Mouse (Mus musculus): ENCODE results near the gene Dnajc15. TPM values are rescaled to one million over a fixed set of nuclear protein-coding genes. Genes with fewer than 3 reads are reported as not detected.

Gene Dnajc15
- polyA plus RNA-seq, 1 experiment from 2014 or later, result 70.2 TPM

GRCm38 (mm10) chr14:77904171-77904762 lies 29.3 kb upstream of the Dnajc15 start, which contains the start of gene Epsti1:
TSS of gene Epsti1 (plus strand) at chr14:77904239.
- Histone ChIP-seq H3K9ac (replicated peaks; ENCODE audit: low read depth) (no peak within 1 kb of the TSS), H3K4me2 (replicated peaks; ENCODE audit: low read depth, low read length) (peak within 1 kb of the TSS; percentile 49; the same call in 1 of the 2 replicates), H3K9me3 (ENCODE audit: low read length) (no peaks in the 10 kb centered on the region), H3K36me3 (ENCODE audit: insufficient read depth, low read length) (no peaks in the 10 kb centered on the region), H3K27ac (ENCODE audit: low read length) (no peak within 1 kb of the TSS), H3K27me3 (replicated peaks; ENCODE audit: insufficient read depth, low read length) (no peaks in the 10 kb centered on the region), H3K4me1 (ENCODE audit: insufficient read depth, low read depth, low read length) (no peaks in the 10 kb centered on the region), H3K4me3 (ENCODE audit: low read depth, low read length) (peak within 1 kb of the TSS; percentile 21; the same call in 1 of the 2 replicates)
- peak; percentile 11 for DNase-seq (ENCODE audit: low spot score)
- TF ChIP-seq EP300 (IDR thresholded peaks at IDR 0.05) (no peak), CTCF (IDR thresholded peaks at IDR 0.05) (no peak)
- WGBS, result 45% methylated on average over 15 of the region's 15 CpGs
- ATAC-seq, result no peak; the same call in 1 of the 2 replicates

GRCm38 (mm10) chr14:77902541-77902940 lies 27.6 kb upstream of the Dnajc15 start:
- H3K9ac ChIP-seq (replicated peaks; ENCODE audit: low read depth), result no peak overlapping the region
- no peak overlapping the region for H3K27ac ChIP-seq (ENCODE audit: low read length)
- H3K9me3 ChIP-seq (ENCODE audit: low read length), result no peaks in the 10 kb centered on the region
- H3K4me3 ChIP-seq (ENCODE audit: low read depth, low read length), result no peak overlapping the region
- ATAC-seq (no peak), DNase-seq (ENCODE audit: low spot score) (no peak)
- H3K36me3 ChIP-seq (ENCODE audit: insufficient read depth, low read length), result no peaks in the 10 kb centered on the region
- no peak for TF ChIP-seq CTCF (IDR thresholded peaks at IDR 0.05)
- no peak for TF ChIP-seq EP300 (IDR thresholded peaks at IDR 0.05)
- H3K4me1 ChIP-seq (ENCODE audit: insufficient read depth, low read depth, low read length), result no peaks in the 10 kb centered on the region
- WGBS, result 84% methylated on average over 3 of the region's 3 CpGs
- H3K4me2 ChIP-seq (replicated peaks; ENCODE audit: low read depth, low read length), result no peak overlapping the region
- H3K27me3 ChIP-seq (replicated peaks; ENCODE audit: insufficient read depth, low read length), result no peaks in the 10 kb centered on the region

- 82% methylated on average over 3 of the region's 3 CpGs for WGBS
These were observed 21.0 kb upstream of the Dnajc15 start for GRCm38 (mm10) chr14:77895951-77896350.

GRCm38 (mm10) chr14:77889911-77890310 lies 15.0 kb upstream of the Dnajc15 start:
- H3K4me3 ChIP-seq (ENCODE audit: low read depth, low read length), result no peak overlapping the region
- ATAC-seq (no peak), DNase-seq (ENCODE audit: low spot score) (no peak)
- no peak overlapping the region for H3K9ac ChIP-seq (replicated peaks; ENCODE audit: low read depth)
- H3K4me1 ChIP-seq (ENCODE audit: insufficient read depth, low read depth, low read length), result no peaks in the 10 kb centered on the region
- TF ChIP-seq CTCF (IDR thresholded peaks at IDR 0.05), result peak; percentile 32
- TF ChIP-seq EP300 (IDR thresholded peaks at IDR 0.05), result no peak
- 86% methylated on average over 7 of the region's 7 CpGs for WGBS
- H3K9me3 ChIP-seq (ENCODE audit: low read length), result no peaks in the 10 kb centered on the region
- no peak overlapping the region for H3K4me2 ChIP-seq (replicated peaks; ENCODE audit: low read depth, low read length)
- H3K27me3 ChIP-seq (replicated peaks; ENCODE audit: insufficient read depth, low read length), result no peaks in the 10 kb centered on the region
- no peak overlapping the region for H3K27ac ChIP-seq (ENCODE audit: low read length)
- no peaks in the 10 kb centered on the region for H3K36me3 ChIP-seq (ENCODE audit: insufficient read depth, low read length)

More at GRCm38 (mm10) chr14:77895951-77896350, 21.0 kb upstream of the Dnajc15 start:
- no peak overlapping the region for H3K4me2 ChIP-seq (replicated peaks; ENCODE audit: low read depth, low read length)
- DNase-seq (ENCODE audit: low spot score), result no peak
- TF ChIP-seq EP300 (IDR thresholded peaks at IDR 0.05), result no peak
- no peak for TF ChIP-seq CTCF (IDR thresholded peaks at IDR 0.05)
- no peaks in the 10 kb centered on the region for H3K4me1 ChIP-seq (ENCODE audit: insufficient read depth, low read depth, low read length)
- ATAC-seq, result no peak
- no peaks in the 10 kb centered on the region for H3K27me3 ChIP-seq (replicated peaks; ENCODE audit: insufficient read depth, low read length)
- no peak overlapping the region for H3K27ac ChIP-seq (ENCODE audit: low read length)
- no peaks in the 10 kb centered on the region for H3K36me3 ChIP-seq (ENCODE audit: insufficient read depth, low read length)
- no peaks in the 10 kb centered on the region for H3K9me3 ChIP-seq (ENCODE audit: low read length)
- H3K9ac ChIP-seq (replicated peaks; ENCODE audit: low read depth), result no peak overlapping the region
- no peak overlapping the region for H3K4me3 ChIP-seq (ENCODE audit: low read depth, low read length)

GRCm38 (mm10) chr14:77886941-77887340 lies 12.0 kb upstream of the Dnajc15 start:
- Histone ChIP-seq H3K4me2 (replicated peaks; ENCODE audit: low read depth, low read length) (no peak overlapping the region), H3K36me3 (ENCODE audit: insufficient read depth, low read length) (no peaks in the 10 kb centered on the region), H3K27me3 (replicated peaks; ENCODE audit: insufficient read depth, low read length) (no peaks in the 10 kb centered on the region), H3K27ac (ENCODE audit: low read length) (no peak overlapping the region), H3K4me3 (ENCODE audit: low read depth, low read length) (no peak overlapping the region), H3K9ac (replicated peaks; ENCODE audit: low read depth) (no peak overlapping the region), H3K4me1 (ENCODE audit: insufficient read depth, low read depth, low read length) (no peaks in the 10 kb centered on the region), H3K9me3 (ENCODE audit: low read length) (no peaks in the 10 kb centered on the region)
- no peak for DNase-seq (ENCODE audit: low spot score)
- no peak for TF ChIP-seq CTCF (IDR thresholded peaks at IDR 0.05)
- TF ChIP-seq EP300 (IDR thresholded peaks at IDR 0.05), result no peak
- no peak for ATAC-seq
- WGBS, result 77% methylated on average over 4 of the region's 4 CpGs

GRCm38 (mm10) chr14:77886376-77886775 lies 11.5 kb upstream of the Dnajc15 start:
- no peaks in the 10 kb centered on the region for H3K36me3 ChIP-seq (ENCODE audit: insufficient read depth, low read length)
- H3K27ac ChIP-seq (ENCODE audit: low read length), result no peak overlapping the region
- no peaks in the 10 kb centered on the region for H3K9me3 ChIP-seq (ENCODE audit: low read length)
- H3K4me3 ChIP-seq (ENCODE audit: low read depth, low read length), result no peak overlapping the region
- 58% methylated on average over 3 of the region's 3 CpGs for WGBS
- TF ChIP-seq CTCF (IDR thresholded peaks at IDR 0.05) (no peak), EP300 (IDR thresholded peaks at IDR 0.05) (no peak)
- no peak overlapping the region for H3K9ac ChIP-seq (replicated peaks; ENCODE audit: low read depth)
- ATAC-seq, result no peak
- H3K27me3 ChIP-seq (replicated peaks; ENCODE audit: insufficient read depth, low read length), result no peaks in the 10 kb centered on the region
- H3K4me1 ChIP-seq (ENCODE audit: insufficient read depth, low read depth, low read length), result no peaks in the 10 kb centered on the region
- no peak for DNase-seq (ENCODE audit: low spot score)
- no peak overlapping the region for H3K4me2 ChIP-seq (replicated peaks; ENCODE audit: low read depth, low read length)
